Mouse (Mus musculus) large intestine, adult 2 months (tissue): ENCODE measurements around the gene Serpinb9c. TPM values are rescaled to one million over a fixed set of nuclear protein-coding genes. Genes with fewer than 3 reads are reported as not detected.
"Not testable (repeated sequence)": the region's sequence is repeated elsewhere in the genome, so short reads cannot be mapped to it uniquely, and the experiment has no call there.

Source experiments
- DNase-seq: peaks from one replicate; pipeline ENCODE4 v3.0.0-alpha.2; 2012; ENCODE audit warnings: low read depth, low spot score
- WGBS: fragments of 180-500 bp; shearing (Covaris S2); methylation state at CpG from one replicate; pipeline ENCODE4 v1.1.7; 2018; 5-methylcytosine and 5-hydroxymethylcytosine counted together
- polyA plus RNA-seq: library from polyadenylated mRNA; depleted of rRNA; stranded (reverse); fragments of >200 nt; gene quantifications from 2 replicates; pipeline ENCODE4 v1.2.3, GENCODE M21; 2012; rRNA removed

Serpinb9c gene
- not detected in 2 replicates for polyA plus RNA-seq

- WGBS, result 68% methylated on average over 4 of the region's 4 CpGs
These were observed at the start of gene Serpinb9c for GRCm38 (mm10) chr13:33159642-33160041. TSS of gene Serpinb9c (minus strand) at chr13:33159742.

GRCm38 (mm10) chr13:33199740-33200139 lies 40.2 kb upstream of the Serpinb9c start:
- WGBS, result 59% methylated on average over 2 of the region's 2 CpGs
- DNase-seq, result no peak

More at GRCm38 (mm10) chr13:33159642-33160041, at the start of gene Serpinb9c:
- DNase-seq, result no peak

- WGBS, result 70% methylated on average over 5 of the region's 5 CpGs
- no peak for DNase-seq
These were observed 33.1 kb upstream of the Serpinb9c start, which contains the start of gene Serpinb9d for GRCm38 (mm10) chr13:33192659-33193058. TSS of gene Serpinb9d (plus strand) at chr13:33192959.

GRCm38 (mm10) chr13:33190486-33190885 lies 30.9 kb upstream of the Serpinb9c start:
- not testable (repeated sequence) for DNase-seq
- 73% methylated on average over 1 of the region's 1 CpGs for WGBS

- no peak for DNase-seq
- 51% methylated on average over 3 of the region's 3 CpGs for WGBS
These were observed 18.1 kb downstream of the Serpinb9c start for GRCm38 (mm10) chr13:33141435-33141834.

- no peak for DNase-seq
- 88% methylated on average over 2 of the region's 2 CpGs for WGBS
These were observed 21.8 kb downstream of the Serpinb9c start for GRCm38 (mm10) chr13:33137717-33138116.

GRCm38 (mm10) chr13:33113054-33113453 lies 46.5 kb downstream of the Serpinb9c start:
- WGBS, result 54% methylated on average over 3 of the region's 3 CpGs
- DNase-seq, result no peak

GRCm38 (mm10) chr13:33105626-33106025 lies 53.9 kb downstream of the Serpinb9c start:
- no peak for DNase-seq

Other genes starting within 250 kb of the Serpinb9c start
- 2.4 and 2.6 TPM in 2 replicates for gene Serpinb6b, start 194.5 kb downstream of the Serpinb9c start, polyA plus RNA-seq
- 3.7 and 4.1 TPM in 2 replicates for gene Serpinb9, start 156.5 kb downstream of the Serpinb9c start, polyA plus RNA-seq
- gene Serpinb9b, start 132.3 kb downstream of the Serpinb9c start, polyA plus RNA-seq, result 0.05 TPM in 1 of 2 replicates, not detected in the other
- 0.08 and 0.14 TPM in 2 replicates for gene Serpinb1b, start 81.2 kb downstream of the Serpinb9c start, polyA plus RNA-seq
- gene Serpinb9d, start 33.2 kb upstream of the Serpinb9c start, polyA plus RNA-seq, result not detected in 2 replicates
- not detected in 2 replicates for gene Serpinb9e, start 89.9 kb upstream of the Serpinb9c start, polyA plus RNA-seq
- gene Serpinb9f, start 164.3 kb upstream of the Serpinb9c start, polyA plus RNA-seq, result not detected in 2 replicates
- not detected in 2 replicates for gene Gm11397, start 236.0 kb upstream of the Serpinb9c start, polyA plus RNA-seq